Mouse (Mus musculus) small intestine, adult 2 months (tissue): Measurements from ENCODE around the gene Ralgapa2. TPM values are rescaled to one million over a fixed set of nuclear protein-coding genes. Genes with fewer than 3 reads are reported as not detected.

Source experiments
- H3K27ac ChIP-seq: fragments of 200-500 bp; 2 replicates; pipeline ENCODE4 v1.5.1; 2012; ENCODE audit warnings: low read depth, low read length, control low read depth, inconsistent platforms; ENCODE audit not compliant: insufficient read depth
- H3K27me3 ChIP-seq: fragments of 200-500 bp; 2 replicates; pipeline ENCODE4 v1.6.1; 2012; ENCODE audit warnings: mild to moderate bottlenecking, moderate library complexity, low read length, inconsistent platforms; ENCODE audit not compliant: control insufficient read depth, insufficient read depth
- H3K36me3 ChIP-seq: fragments of 200-500 bp; 2 replicates; pipeline ENCODE4 v1.6.1; 2012; ENCODE audit warnings: mild to moderate bottlenecking, low read length, control low read depth, inconsistent platforms; ENCODE audit not compliant: control insufficient read depth, insufficient read depth
- H3K4me1 ChIP-seq: fragments of 200-500 bp; 2 replicates; pipeline ENCODE4 v1.6.1; 2012; ENCODE audit warnings: low read length, inconsistent platforms, mixed read lengths; ENCODE audit not compliant: control insufficient read depth, insufficient read depth, insufficient read length
- H3K4me3 ChIP-seq: fragments of 200-500 bp; 2 replicates; pipeline ENCODE4 v1.5.1; 2012; ENCODE audit warnings: low read depth, mild to moderate bottlenecking, control low read depth, inconsistent platforms, low read length, moderate library complexity
- CTCF ChIP-seq: fragments of 200-500 bp; IDR thresholded peaks from 2 replicates; pipeline ENCODE4 v1.5.1; 2012; ENCODE audit warnings: low read depth, mild to moderate bottlenecking, control low read depth, inconsistent platforms, low read length, moderate library complexity, mixed read lengths; ENCODE audit not compliant: insufficient replicate concordance, insufficient read length; ENCODE audit errors: extremely low read depth
- POLR2A ChIP-seq: fragments of 200-500 bp; IDR thresholded peaks from 2 replicates; pipeline ENCODE4 v1.6.1; 2012; ENCODE audit warnings: low read depth, mild to moderate bottlenecking, control low read depth, inconsistent platforms, low read length, moderate library complexity
- WGBS: fragments of 180-500 bp; shearing (Covaris S2); methylation state at CpG from one replicate; pipeline ENCODE4 v1.1.7; 2018; 5-methylcytosine and 5-hydroxymethylcytosine counted together
- polyA plus RNA-seq: library from polyadenylated mRNA; depleted of rRNA; stranded (reverse); fragments of >200 nt; gene quantifications from 2 replicates; pipeline ENCODE4 v1.2.3, GENCODE M21; 2012

Gene Ralgapa2
- polyA plus RNA-seq, 1 experiment = 14.8 TPM

DNA sequence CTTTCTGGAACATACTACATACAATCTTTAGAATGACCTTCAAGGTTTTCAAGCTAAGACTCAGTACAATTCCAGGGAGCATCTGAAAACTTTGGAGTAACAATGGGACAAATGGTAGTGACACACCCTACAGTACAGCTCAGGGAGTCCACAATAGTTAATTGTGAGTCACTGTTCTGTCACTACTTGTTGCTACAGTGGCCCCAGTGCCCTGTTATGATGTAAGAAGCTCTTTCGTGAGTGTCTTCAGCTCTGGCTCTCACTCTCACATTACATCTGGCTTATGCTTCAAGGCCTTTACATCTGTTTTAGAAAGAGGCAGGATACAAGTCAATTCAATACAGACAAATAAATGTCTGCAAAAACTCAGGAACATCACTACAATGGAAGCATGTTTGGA, 223.8 kb downstream of the Ralgapa2 start:
- 88% methylated on average over 1 of the region's 1 CpGs for WGBS
- TF ChIP-seq POLR2A (no peak), CTCF (no peak)
- H3K27ac ChIP-seq = no peak overlapping the region
- H3K4me3 ChIP-seq = no peak overlapping the region
- H3K27me3 ChIP-seq = no peaks in the 10 kb centered on the region
- no peaks in the 10 kb centered on the region for H3K4me1 ChIP-seq
- H3K36me3 ChIP-seq = peaks cover 6% of the 10 kb centered on the region

DNA sequence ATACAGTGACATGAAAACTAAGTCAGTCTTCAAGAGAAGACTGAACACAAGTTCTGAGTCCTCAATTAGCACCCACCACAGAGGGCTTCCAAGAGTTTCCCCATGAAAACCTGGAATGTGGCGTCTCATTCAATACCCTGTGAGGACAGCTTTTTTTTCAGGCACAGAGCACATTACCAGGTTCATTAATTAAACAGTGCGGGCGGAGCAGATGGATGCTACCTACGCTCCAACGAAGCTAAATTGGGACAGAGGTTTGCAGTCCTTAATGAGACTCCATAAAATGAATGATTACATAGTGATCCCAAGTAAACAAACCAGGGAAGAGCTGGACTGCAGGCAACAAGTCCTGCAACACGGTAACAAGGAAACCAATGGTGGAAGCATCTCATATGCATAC, 224.6 kb downstream of the Ralgapa2 start:
- WGBS = 72% methylated on average over 6 of the region's 6 CpGs
- Histone ChIP-seq H3K27ac (no peak overlapping the region), H3K4me1 (no peaks in the 10 kb centered on the region)

DNA sequence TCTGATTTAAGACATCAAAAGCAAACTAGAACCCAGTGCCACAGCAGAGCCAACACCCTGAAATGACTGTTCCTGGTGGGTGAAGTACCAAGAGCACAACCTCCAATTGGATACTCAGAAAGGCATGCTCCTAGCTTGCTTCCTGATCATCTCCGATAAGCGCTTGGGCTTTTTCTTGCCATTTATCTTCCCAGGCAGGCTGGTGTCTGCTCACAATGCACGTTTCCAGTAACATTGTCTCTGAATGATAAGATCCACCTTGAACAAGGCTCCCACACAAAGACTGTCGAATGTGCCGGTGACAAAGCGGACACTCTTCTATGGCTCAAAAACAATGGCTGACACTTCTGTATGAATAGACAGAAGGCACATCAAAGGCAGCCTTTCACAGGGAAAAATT, 230.8 kb downstream of the Ralgapa2 start:
- H3K36me3 ChIP-seq = 0 out of 2 replicates have a peak, but pooled peaks cover 2% of the 10 kb centered on the region
- H3K4me1 ChIP-seq = no peaks in the 10 kb centered on the region
- TF ChIP-seq POLR2A (no peak), CTCF (no peak)
- H3K27me3 ChIP-seq = no peaks in the 10 kb centered on the region
- H3K4me3 ChIP-seq = no peak overlapping the region
- 89% methylated on average over 6 of the region's 6 CpGs for WGBS
- no peak overlapping the region for H3K27ac ChIP-seq

More for the DNA sequence above, 224.6 kb downstream of the Ralgapa2 start:
- H3K4me3 ChIP-seq = no peak overlapping the region
- peaks cover 6% of the 10 kb centered on the region for H3K36me3 ChIP-seq
- no peak for TF ChIP-seq POLR2A
- no peak for TF ChIP-seq CTCF
- H3K27me3 ChIP-seq = no peaks in the 10 kb centered on the region

DNA sequence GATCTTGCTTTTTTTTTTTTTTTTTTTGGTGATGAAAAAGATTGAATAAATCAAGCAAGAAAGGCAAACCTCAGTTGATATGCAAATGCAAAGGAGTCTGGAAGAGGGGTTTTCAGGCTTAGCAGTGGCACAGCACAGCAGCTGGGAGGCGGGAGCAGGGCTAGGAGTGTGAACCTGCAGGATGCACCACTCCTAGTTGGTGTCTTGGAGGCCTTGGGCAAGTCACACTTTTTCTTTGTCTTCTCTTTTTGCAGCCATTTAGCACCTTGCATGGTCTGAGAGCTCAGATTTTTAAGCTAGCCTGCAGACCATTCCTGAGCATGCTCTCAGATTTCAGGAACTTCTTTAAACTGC, 231.2 kb downstream of the Ralgapa2 start:
- 100% methylated on average over 1 of the region's 1 CpGs for WGBS
- Histone ChIP-seq H3K36me3 (0 out of 2 replicates have a peak, but pooled peaks cover 2% of the 10 kb centered on the region), H3K4me3 (no peak overlapping the region), H3K4me1 (no peaks in the 10 kb centered on the region), H3K27ac (no peak overlapping the region), H3K27me3 (no peaks in the 10 kb centered on the region)
- no peak for TF ChIP-seq CTCF
- no peak for TF ChIP-seq POLR2A

DNA sequence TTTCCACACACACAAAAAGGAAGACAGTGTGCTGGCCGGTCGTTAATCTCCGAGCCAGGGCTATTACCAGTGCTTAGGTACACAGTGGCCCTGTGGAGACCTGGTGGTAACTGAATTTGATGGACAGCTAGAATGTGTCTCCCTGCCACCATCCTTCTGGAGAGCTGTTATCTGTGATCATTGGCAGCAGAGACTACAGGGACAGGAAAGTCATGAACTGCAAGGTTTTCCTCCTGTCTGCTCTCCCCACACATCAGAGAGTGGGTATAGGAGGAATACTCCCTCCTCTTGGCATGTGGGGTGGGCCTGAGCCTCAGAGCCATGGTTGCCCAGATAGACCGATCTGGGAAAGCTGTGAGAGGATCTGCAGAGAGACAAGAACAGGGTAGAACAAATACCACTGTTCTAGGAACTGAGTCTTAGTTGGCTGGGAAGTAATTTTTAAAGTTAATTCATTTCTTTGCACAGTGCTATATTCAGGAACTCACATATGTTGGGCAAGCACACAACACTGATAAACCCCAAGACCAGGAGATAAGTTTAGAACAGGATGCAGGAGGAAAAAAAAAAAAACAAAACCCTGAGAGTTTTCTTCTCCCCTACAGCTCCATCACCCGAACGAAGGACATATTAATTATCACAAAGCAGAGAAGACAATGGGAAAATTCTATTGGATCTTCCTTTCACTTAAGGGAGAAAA, 231.8 kb downstream of the Ralgapa2 start:
- Histone ChIP-seq H3K4me1 (no peaks in the 10 kb centered on the region), H3K27ac (no peak overlapping the region), H3K27me3 (no peaks in the 10 kb centered on the region), H3K36me3 (peaks cover 2% of the 10 kb centered on the region; the same call in 1 of the 2 replicates), H3K4me3 (no peak overlapping the region)
- 72% methylated on average over 6 of the region's 6 CpGs for WGBS
- TF ChIP-seq CTCF (no peak), POLR2A (no peak)

DNA sequence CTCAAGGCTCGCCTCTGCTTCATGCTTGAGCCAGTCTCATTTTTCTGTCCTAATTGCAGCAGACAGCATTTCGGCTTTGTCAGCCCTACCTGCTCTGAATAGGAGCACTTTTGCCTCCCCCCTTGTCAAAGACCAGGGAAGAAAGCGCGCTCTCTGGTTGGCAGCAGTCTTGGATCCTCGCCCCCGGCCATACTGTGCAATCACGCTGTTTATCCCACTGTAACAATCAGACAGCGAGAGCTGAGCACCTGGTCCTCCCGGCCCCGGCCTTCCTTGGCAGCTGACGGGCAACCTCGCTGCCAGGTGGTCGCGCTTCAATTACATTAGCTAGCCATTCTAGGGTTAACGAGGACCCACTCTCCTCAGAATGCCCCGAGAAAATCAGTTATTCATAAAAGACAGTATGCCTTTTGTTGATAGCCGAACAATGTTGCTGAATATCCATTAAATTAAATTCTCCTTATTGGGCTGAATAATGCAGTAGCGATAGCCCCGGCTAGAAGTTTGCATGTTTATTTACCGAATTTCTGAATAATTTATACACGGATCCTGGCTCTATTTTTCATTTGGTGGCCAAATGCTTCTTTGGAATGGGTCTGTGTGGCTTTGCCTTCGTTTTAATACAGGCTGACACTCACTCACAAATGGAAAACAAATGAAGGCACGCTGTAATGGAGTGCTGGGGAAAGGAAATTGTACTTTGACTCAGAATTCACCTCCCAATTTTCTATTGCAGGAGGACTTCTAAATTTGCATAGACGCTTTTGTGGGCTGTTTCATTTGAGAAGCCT, 232.5 kb downstream of the Ralgapa2 start:
- H3K36me3 ChIP-seq = peaks cover 2% of the 10 kb centered on the region; the same call in 1 of the 2 replicates
- no peaks in the 10 kb centered on the region for H3K4me1 ChIP-seq
- TF ChIP-seq CTCF (no peak), POLR2A (no peak)
- 73% methylated on average over 24 of the region's 24 CpGs for WGBS
- H3K27ac ChIP-seq = no peak overlapping the region
- H3K4me3 ChIP-seq = no peak overlapping the region
- H3K27me3 ChIP-seq = no peaks in the 10 kb centered on the region

DNA sequence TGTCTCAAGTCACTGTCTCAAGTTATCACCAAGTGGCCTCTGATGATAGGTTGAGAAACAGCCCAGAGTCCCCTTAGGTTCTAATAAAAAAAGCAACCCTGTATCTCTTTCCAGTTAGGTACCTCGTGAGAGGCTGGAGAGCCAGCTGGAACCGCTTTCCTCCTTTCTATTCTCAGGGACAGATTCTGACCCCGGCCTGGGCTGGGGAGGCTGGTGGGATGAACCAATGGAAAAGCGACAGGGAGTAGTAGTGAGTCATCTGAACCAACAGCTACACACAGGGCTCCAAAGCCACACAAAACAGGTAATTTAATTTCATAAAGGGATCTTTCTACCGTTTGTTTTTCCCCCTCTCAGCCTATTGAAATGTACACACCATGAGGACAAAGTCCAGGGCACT, 233.8 kb downstream of the Ralgapa2 start:
- H3K4me3 ChIP-seq = no peak overlapping the region
- TF ChIP-seq CTCF = no peak
- no peak for TF ChIP-seq POLR2A
- no peaks in the 10 kb centered on the region for H3K4me1 ChIP-seq
- H3K27me3 ChIP-seq = no peaks in the 10 kb centered on the region
- H3K27ac ChIP-seq = no peak overlapping the region
- 28% methylated on average over 5 of the region's 5 CpGs for WGBS
- H3K36me3 ChIP-seq = peaks cover 2% of the 10 kb centered on the region; the same call in 1 of the 2 replicates
